Mouse (Mus musculus) kidney, embryonic 14.5 days (tissue): ENCODE data around the gene Kcne4. TPM values are rescaled to one million over a fixed set of nuclear protein-coding genes. Genes with fewer than 3 reads are reported as not detected.

Source experiments
- ATAC-seq: fragments of 200-750 bp; cut with Nextera tagmentation; 2 replicates; pipeline ENCODE4 v1.8.0; 2017; ENCODE audit warnings: moderate number of reproducible peaks, mild to moderate bottlenecking, moderate TSS enrichment, moderate library complexity; ENCODE audit not compliant: low FRiP score, low TSS enrichment
- H3K27ac ChIP-seq: fragments of 300-500 bp; sonication (generic); 2 replicates; pipeline ENCODE4 v1.5.1; 2014; ENCODE audit warnings: low read depth, mild to moderate bottlenecking, low read length, moderate library complexity, mixed read lengths
- H3K27me3 ChIP-seq: fragments of 300-500 bp; sonication (generic); 2 replicates; pipeline ENCODE4 v1.6.1; 2014; ENCODE audit warnings: mild to moderate bottlenecking, low read length; ENCODE audit not compliant: control insufficient read depth, insufficient read depth
- H3K36me3 ChIP-seq: fragments of 300-500 bp; sonication (generic); 2 replicates; pipeline ENCODE4 v1.6.1; 2014; ENCODE audit warnings: low read length, mixed read lengths; ENCODE audit not compliant: control insufficient read depth, insufficient read depth
- H3K4me1 ChIP-seq: fragments of 300-500 bp; sonication (generic); 2 replicates; pipeline ENCODE4 v1.6.1; 2014; ENCODE audit warnings: low read length, mixed read lengths; ENCODE audit not compliant: control insufficient read depth, insufficient read depth
- H3K4me2 ChIP-seq: fragments of 300-500 bp; sonication (generic); replicated peaks from 2 replicates; pipeline ENCODE4 v1.6.1; 2014; ENCODE audit warnings: low read depth, mild to moderate bottlenecking, low read length
- H3K4me3 ChIP-seq: fragments of 300-500 bp; sonication (generic); 2 replicates; pipeline ENCODE4 v1.5.1; 2014; ENCODE audit warnings: mild to moderate bottlenecking, low read length
- H3K9ac ChIP-seq: fragments of 300-500 bp; sonication (generic); 2 replicates; pipeline ENCODE4 v1.6.1; 2014; ENCODE audit warnings: low read depth, mild to moderate bottlenecking, low read length, moderate library complexity
- H3K9me3 ChIP-seq: fragments of 300-500 bp; sonication (generic); 2 replicates; pipeline ENCODE4 v1.6.1; 2016; ENCODE audit warnings: low read length; ENCODE audit not compliant: control insufficient read depth
- WGBS: fragments of 180-500 bp; shearing (Covaris S2); extraction: QIAGEN DNeasy Blood & Tissue Kit; methylation state at CpG from one replicate; pipeline ENCODE4 v1.1.7; 2014; 5-methylcytosine and 5-hydroxymethylcytosine counted together
- polyA plus RNA-seq: library from polyadenylated mRNA; unstranded; fragments of >200 nt; fragmentation: Nextera tagmentation; extraction: Ambion mirVana; gene quantifications from 2 replicates; pipeline ENCODE4 v1.2.1, GENCODE M21; 2014

Gene Kcne4
- polyA plus RNA-seq, 1 experiment from 2014 or later, result 4.7 TPM

- ATAC-seq, result no peak
- peaks cover 30% of the 10 kb centered on the region for H3K4me1 ChIP-seq
- peak overlapping the region; percentile 83 for H3K27ac ChIP-seq
- no peak overlapping the region; the same call in 1 of the 2 replicates for H3K4me2 ChIP-seq
- H3K9ac ChIP-seq, result no peak overlapping the region
- no peaks in the 10 kb centered on the region for H3K27me3 ChIP-seq
- H3K36me3 ChIP-seq, result no peaks in the 10 kb centered on the region
- no peaks in the 10 kb centered on the region for H3K9me3 ChIP-seq
- no peak overlapping the region for H3K4me3 ChIP-seq
- 52% methylated on average over 11 of the region's 11 CpGs for WGBS
Measured at GRCm38 (mm10) chr1:78818630-78819526, 2.3 kb downstream of the Kcne4 start.

- H3K9ac ChIP-seq, result no peak overlapping the region
- peaks cover 30% of the 10 kb centered on the region for H3K4me1 ChIP-seq
- peak overlapping the region; percentile 83 for H3K27ac ChIP-seq
- peak; percentile 25; the same call in 1 of the 2 replicates for ATAC-seq
- H3K9me3 ChIP-seq, result no peaks in the 10 kb centered on the region
- WGBS, result 34% methylated on average over 7 of the region's 7 CpGs
- no peaks in the 10 kb centered on the region for H3K27me3 ChIP-seq
- no peak overlapping the region for H3K4me2 ChIP-seq
- no peak overlapping the region for H3K4me3 ChIP-seq
- no peaks in the 10 kb centered on the region for H3K36me3 ChIP-seq
Measured at GRCm38 (mm10) chr1:78819592-78819991, 3.0 kb downstream of the Kcne4 start.

- no peak for ATAC-seq
- H3K27ac ChIP-seq, result peak overlapping the region; percentile 59
- H3K36me3 ChIP-seq, result no peaks in the 10 kb centered on the region
- no peak overlapping the region for H3K9ac ChIP-seq
- peaks cover 30% of the 10 kb centered on the region for H3K4me1 ChIP-seq
- WGBS, result 49% methylated on average over 8 of the region's 8 CpGs
- no peak overlapping the region; the same call in 1 of the 2 replicates for H3K4me2 ChIP-seq
- H3K9me3 ChIP-seq, result no peaks in the 10 kb centered on the region
- H3K27me3 ChIP-seq, result no peaks in the 10 kb centered on the region
- no peak overlapping the region for H3K4me3 ChIP-seq
Measured at GRCm38 (mm10) chr1:78820176-78820575, 3.6 kb downstream of the Kcne4 start.

DNA sequence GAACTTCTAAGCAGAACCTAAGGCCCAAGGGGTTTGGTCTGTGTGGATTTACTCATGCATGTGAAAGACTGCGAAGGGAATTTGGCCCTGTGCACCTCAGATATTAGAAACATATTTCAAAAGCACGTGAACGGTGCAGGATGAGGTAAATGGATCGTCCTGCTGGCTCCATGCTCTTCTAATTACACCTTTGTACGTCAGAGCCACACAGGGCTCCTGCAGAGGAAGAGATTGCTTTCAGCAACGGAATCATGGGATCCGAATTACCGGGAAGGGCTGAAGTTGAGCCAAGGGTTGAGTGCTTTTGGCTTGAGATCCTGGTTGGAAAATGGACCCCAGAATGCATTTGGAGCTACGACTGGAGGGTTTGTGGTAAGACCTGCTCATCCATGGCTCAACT is 4.6 kb downstream of the Kcne4 start:
- Histone ChIP-seq H3K4me2 (no peak overlapping the region), H3K27me3 (no peaks in the 10 kb centered on the region), H3K9me3 (no peaks in the 10 kb centered on the region), H3K9ac (no peak overlapping the region), H3K36me3 (no peaks in the 10 kb centered on the region), H3K4me3 (no peak overlapping the region), H3K4me1 (peaks cover 30% of the 10 kb centered on the region), H3K27ac (no peak overlapping the region)
- ATAC-seq, result no peak
- WGBS, result 66% methylated on average over 9 of the region's 9 CpGs

DNA sequence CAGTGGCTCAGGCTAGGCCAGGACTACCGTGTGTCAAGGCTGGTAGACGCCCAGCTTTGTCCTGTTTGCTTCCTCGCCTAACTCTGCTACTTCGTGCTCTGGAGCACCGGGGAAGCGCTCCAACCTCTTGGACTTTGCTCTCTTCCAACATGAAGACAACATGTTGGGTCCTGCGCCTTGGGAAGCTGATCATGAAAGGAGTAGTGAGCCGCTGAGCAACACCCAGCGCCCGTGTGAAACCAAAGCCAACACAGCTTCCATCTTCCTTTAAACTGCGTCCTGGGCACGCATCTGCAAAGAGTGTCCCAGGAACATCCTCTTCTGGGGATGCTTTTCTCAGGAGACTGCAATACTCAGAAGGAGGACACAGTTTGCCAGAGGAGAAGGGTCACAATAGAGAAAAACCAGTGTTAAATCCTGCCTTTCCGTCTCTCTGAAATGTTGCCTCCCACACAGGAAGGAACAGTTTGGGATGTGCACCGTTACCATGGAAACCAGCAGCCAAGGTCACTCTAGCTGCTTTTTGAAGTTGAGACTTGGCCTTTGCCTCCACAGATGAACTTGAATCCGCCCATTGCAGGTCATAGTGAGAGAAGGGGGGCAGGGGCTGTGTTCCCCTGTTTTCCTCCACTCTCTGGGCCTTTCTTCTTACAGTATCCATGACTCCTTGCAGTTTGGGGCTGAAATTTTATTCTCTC is 5.3 kb downstream of the Kcne4 start:
- no peaks in the 10 kb centered on the region for H3K9me3 ChIP-seq
- no peaks in the 10 kb centered on the region for H3K36me3 ChIP-seq
- H3K4me1 ChIP-seq, result peaks cover 30% of the 10 kb centered on the region
- WGBS, result 79% methylated on average over 15 of the region's 15 CpGs
- H3K9ac ChIP-seq, result no peak overlapping the region
- H3K4me3 ChIP-seq, result no peak overlapping the region
- no peak overlapping the region for H3K27ac ChIP-seq
- no peak overlapping the region for H3K4me2 ChIP-seq
- no peaks in the 10 kb centered on the region for H3K27me3 ChIP-seq
- 0 out of 2 replicates have a peak, but pooled peaks have one; percentile 29 for ATAC-seq

DNA sequence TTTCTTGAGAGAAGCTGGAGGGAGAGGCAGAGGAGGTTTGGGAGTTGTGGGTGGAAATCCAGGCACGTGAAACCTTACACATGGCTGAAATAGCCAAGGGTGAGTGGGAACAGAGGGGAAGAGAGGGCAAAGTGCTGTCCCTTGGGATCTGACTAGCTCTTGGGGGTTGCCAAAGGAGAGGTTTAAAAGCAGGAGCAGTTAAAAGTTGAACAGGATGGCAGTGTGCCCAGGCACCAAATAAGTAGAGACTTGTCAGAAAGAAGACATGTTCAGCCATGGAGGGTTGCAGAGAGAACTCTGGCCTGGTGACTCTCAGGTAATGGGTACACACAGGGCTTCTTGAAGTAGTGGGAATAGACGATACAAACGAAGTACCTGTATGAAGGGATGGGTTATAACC is 8.7 kb downstream of the Kcne4 start:
- H3K9ac ChIP-seq, result no peak overlapping the region
- no peak overlapping the region for H3K4me2 ChIP-seq
- no peak for ATAC-seq
- WGBS, result 74% methylated on average over 3 of the region's 3 CpGs
- H3K4me3 ChIP-seq, result no peak overlapping the region
- H3K9me3 ChIP-seq, result no peaks in the 10 kb centered on the region
- H3K27me3 ChIP-seq, result no peaks in the 10 kb centered on the region
- no peak overlapping the region for H3K27ac ChIP-seq
- H3K36me3 ChIP-seq, result no peaks in the 10 kb centered on the region
- peaks cover 15% of the 10 kb centered on the region for H3K4me1 ChIP-seq

GRCm38 (mm10) chr1:78838468-78838867 is 21.9 kb downstream of the Kcne4 start:
- WGBS, result 89% methylated on average over 3 of the region's 3 CpGs

DNA sequence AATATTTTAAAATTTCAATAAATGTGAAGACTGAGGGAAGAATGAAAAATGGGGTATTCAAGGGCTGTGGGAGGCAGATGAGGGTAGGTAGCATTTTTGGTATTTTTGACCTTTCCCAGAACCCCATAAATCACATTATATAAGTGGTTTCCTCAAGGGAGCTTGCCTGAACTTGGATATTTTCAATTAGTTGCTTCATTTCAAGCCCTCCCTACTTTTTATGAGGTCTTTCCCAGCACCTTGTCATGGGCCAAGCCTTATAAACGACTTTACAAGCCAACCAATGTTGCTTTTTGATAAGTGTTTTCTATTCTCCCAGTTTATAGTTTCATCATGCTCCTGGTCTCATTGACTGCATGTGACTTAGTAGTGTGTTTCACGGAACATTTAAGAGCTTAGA is 24.2 kb downstream of the Kcne4 start:
- Histone ChIP-seq H3K4me2 (no peak overlapping the region), H3K36me3 (no peaks in the 10 kb centered on the region), H3K4me3 (no peak overlapping the region), H3K27ac (no peak overlapping the region), H3K9me3 (no peaks in the 10 kb centered on the region), H3K4me1 (no peaks in the 10 kb centered on the region), H3K9ac (no peak overlapping the region), H3K27me3 (no peaks in the 10 kb centered on the region)
- ATAC-seq, result no peak
- WGBS, result 40% methylated on average over 2 of the region's 2 CpGs

More at GRCm38 (mm10) chr1:78838468-78838867, 21.9 kb downstream of the Kcne4 start:
- Histone ChIP-seq H3K27ac (no peak overlapping the region), H3K4me2 (no peak overlapping the region), H3K9ac (no peak overlapping the region), H3K9me3 (no peaks in the 10 kb centered on the region), H3K4me3 (no peak overlapping the region), H3K27me3 (no peaks in the 10 kb centered on the region), H3K4me1 (no peaks in the 10 kb centered on the region), H3K36me3 (no peaks in the 10 kb centered on the region)
- no peak for ATAC-seq

DNA sequence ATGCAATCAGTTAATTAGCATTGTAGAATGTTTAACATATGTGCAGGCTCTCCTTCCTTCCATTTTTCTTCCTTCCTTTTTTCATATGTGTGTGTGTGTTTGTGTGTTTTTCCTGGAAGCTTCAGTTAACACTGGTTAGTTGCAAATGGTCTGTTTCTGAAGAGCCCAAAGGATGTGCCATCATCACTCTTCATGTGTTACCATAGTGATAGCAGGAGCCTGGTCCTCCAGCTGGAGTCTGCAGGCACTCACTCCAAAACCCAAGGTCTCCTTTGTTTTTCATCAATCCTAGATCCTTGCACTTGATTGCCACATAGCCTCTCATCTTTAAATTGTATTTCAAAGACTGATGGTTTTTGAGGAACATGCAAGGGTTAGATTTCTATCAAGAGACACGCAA is 29.1 kb downstream of the Kcne4 start:
- no peaks in the 10 kb centered on the region for H3K4me1 ChIP-seq
- no peaks in the 10 kb centered on the region for H3K36me3 ChIP-seq
- 92% methylated on average over 1 of the region's 1 CpGs for WGBS
- H3K4me3 ChIP-seq, result no peak overlapping the region
- H3K27ac ChIP-seq, result no peak overlapping the region
- no peaks in the 10 kb centered on the region for H3K27me3 ChIP-seq
- no peaks in the 10 kb centered on the region for H3K9me3 ChIP-seq
- no peak for ATAC-seq
- H3K4me2 ChIP-seq, result no peak overlapping the region
- H3K9ac ChIP-seq, result no peak overlapping the region
